Comparison of ENCODE assay signal across 10 mouse cellular contexts in the genomic region with DNA sequence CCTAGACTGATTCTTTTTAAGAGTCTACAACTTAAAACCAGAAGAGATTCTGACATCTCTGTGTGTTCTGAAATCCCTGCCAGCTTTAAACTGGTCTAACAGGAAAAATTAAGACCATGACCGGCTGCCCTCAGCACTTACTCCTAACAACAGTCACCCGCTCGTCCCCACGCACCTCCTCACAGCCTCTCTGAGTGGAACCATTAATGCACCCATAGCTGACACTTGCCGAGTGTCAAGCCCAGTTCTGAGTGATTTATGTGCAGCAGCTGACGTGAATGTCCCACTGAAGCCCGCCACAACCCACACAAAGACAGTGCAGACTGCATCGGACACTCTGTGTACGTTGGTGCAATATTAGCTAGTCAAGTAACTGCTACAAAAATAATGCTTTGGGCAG.
DNase-seq lines count a peak whose midpoint lies in the region; ATAC-seq and TF ChIP-seq lines count a peak whose summit lies in the region.
"Had no signal": no experiment of that assay in that cellular context is flagged by ENCODE, and none has a peak within 500 bp of the region (broad histone marks: within the 10 kb centered on the region; RNA-seq: fewer than 3 reads in every experiment).

No protein-coding gene starts in this region.

- no peaks in the 10 kb centered on the region for H3K9me3 ChIP-seq in heart, embryonic 10.5 days
- no peaks in the 10 kb centered on the region for H3K9me3 ChIP-seq in heart, embryonic 11.5 days (replicated peaks; ENCODE audit: control insufficient read depth, low read length)
- no peaks in the 10 kb centered on the region for H3K9me3 ChIP-seq in lung, postnatal 0 days (ENCODE audit: low read length)
- no peaks in the 10 kb centered on the region for H3K9me3 ChIP-seq in limb, embryonic 11.5 days (ENCODE audit: control insufficient read depth, low read length)
- H3K9me3 ChIP-seq in stomach, postnatal 0 days (ENCODE audit: control insufficient read depth, low read length): no peaks in the 10 kb centered on the region

- no peak for TF ChIP-seq CTCF in lung, postnatal 0 days (IDR thresholded peaks at IDR 0.05)
- no peak for TF ChIP-seq CTCF in stomach, postnatal 0 days (IDR thresholded peaks at IDR 0.05; ENCODE audit: low read depth)

- H3K4me3 ChIP-seq in heart, embryonic 10.5 days: no peak overlapping the region
- H3K4me3 ChIP-seq in heart, embryonic 11.5 days (ENCODE audit: low read depth, low read length): no peak overlapping the region
- no peak overlapping the region for H3K4me3 ChIP-seq in lung, postnatal 0 days (ENCODE audit: low read depth, low read length)
- no peak overlapping the region for H3K4me3 ChIP-seq in limb, embryonic 11.5 days (ENCODE audit: low read depth, low read length)
- peak overlapping the region; percentile 6; the same call in 1 of the 2 replicates for H3K4me3 ChIP-seq in stomach, postnatal 0 days (ENCODE audit: low read depth, low read length)

- H3K4me1 ChIP-seq in heart, embryonic 10.5 days: peaks cover 71% of the 10 kb centered on the region
- H3K4me1 ChIP-seq in heart, embryonic 11.5 days (ENCODE audit: control insufficient read depth, insufficient read depth, low read length): peaks cover 61% of the 10 kb centered on the region
- peaks cover 40% of the 10 kb centered on the region; the same call in 1 of the 2 replicates for H3K4me1 ChIP-seq in lung, postnatal 0 days (ENCODE audit: insufficient read depth, low read depth, low read length)
- peaks cover 44% of the 10 kb centered on the region for H3K4me1 ChIP-seq in limb, embryonic 11.5 days (ENCODE audit: control insufficient read depth, insufficient read depth, low read length)
- peaks cover 8% of the 10 kb centered on the region for H3K4me1 ChIP-seq in stomach, postnatal 0 days (replicated peaks; ENCODE audit: control insufficient read depth, insufficient read depth)

- H3K36me3 ChIP-seq in heart, embryonic 10.5 days: peaks cover 13% of the 10 kb centered on the region; the same call in 1 of the 2 replicates
- H3K36me3 ChIP-seq in heart, embryonic 11.5 days (ENCODE audit: control insufficient read depth, insufficient read depth, low read length): peaks cover 2% of the 10 kb centered on the region; the same call in 1 of the 2 replicates
- no peaks in the 10 kb centered on the region for H3K36me3 ChIP-seq in lung, postnatal 0 days (ENCODE audit: insufficient read depth, low read length)
- no peaks in the 10 kb centered on the region for H3K36me3 ChIP-seq in limb, embryonic 11.5 days (ENCODE audit: control insufficient read depth, insufficient read depth, low read length)
- no peaks in the 10 kb centered on the region for H3K36me3 ChIP-seq in stomach, postnatal 0 days (ENCODE audit: control insufficient read depth, insufficient read depth, low read length)

- no peaks in the 10 kb centered on the region for H3K27me3 ChIP-seq in heart, embryonic 10.5 days (ENCODE audit: insufficient read depth, poor library complexity, severe bottlenecking)
- no peaks in the 10 kb centered on the region for H3K27me3 ChIP-seq in heart, embryonic 11.5 days (ENCODE audit: control insufficient read depth, insufficient read depth, low read length)
- H3K27me3 ChIP-seq in lung, postnatal 0 days (replicated peaks; ENCODE audit: insufficient read depth, low read length): no peaks in the 10 kb centered on the region
- H3K27me3 ChIP-seq in limb, embryonic 11.5 days (ENCODE audit: control insufficient read depth, insufficient read depth, low read length): no peaks in the 10 kb centered on the region
- no peaks in the 10 kb centered on the region for H3K27me3 ChIP-seq in stomach, postnatal 0 days (ENCODE audit: control insufficient read depth, insufficient read depth, low read length)

- ATAC-seq in heart, embryonic 11.5 days (replicated peaks; ENCODE audit: insufficient number of reproducible peaks, low FRiP score, low TSS enrichment): no peak
- ATAC-seq in lung, postnatal 0 days: peak; percentile 18; the same call in 1 of the 2 replicates
- ATAC-seq in limb, embryonic 11.5 days (ENCODE audit: insufficient number of reproducible peaks, low FRiP score, low TSS enrichment, low read depth): no peak
- no peak for ATAC-seq in stomach, postnatal 0 days (ENCODE audit: low FRiP score, low TSS enrichment)

- peak overlapping the region; percentile 66 for H3K27ac ChIP-seq in heart, embryonic 10.5 days
- no peak overlapping the region; the same call in 1 of the 2 replicates for H3K27ac ChIP-seq in heart, embryonic 11.5 days (ENCODE audit: low read depth, low read length)
- peak overlapping the region; percentile 64 for H3K27ac ChIP-seq in lung, postnatal 0 days (ENCODE audit: low read length)
- no peak overlapping the region for H3K27ac ChIP-seq in limb, embryonic 11.5 days (replicated peaks; ENCODE audit: low read depth, low read length)
- H3K27ac ChIP-seq in stomach, postnatal 0 days (replicated peaks): peak overlapping the region; percentile 73

- no peak overlapping the region for H3K4me2 ChIP-seq in heart, embryonic 11.5 days
- peak overlapping the region; percentile 35; the same call in 1 of the 2 replicates for H3K4me2 ChIP-seq in lung, postnatal 0 days (replicated peaks; ENCODE audit: low read depth, low read length)
- no peak overlapping the region for H3K4me2 ChIP-seq in limb, embryonic 11.5 days (ENCODE audit: low read depth, severe bottlenecking)
- peak overlapping the region; percentile 34 for H3K4me2 ChIP-seq in stomach, postnatal 0 days (replicated peaks; ENCODE audit: low read depth)

- H3K9ac ChIP-seq in heart, embryonic 11.5 days (ENCODE audit: low read depth, low read length): no peak overlapping the region
- H3K9ac ChIP-seq in lung, postnatal 0 days (replicated peaks; ENCODE audit: low read depth): no peak overlapping the region
- no peak overlapping the region for H3K9ac ChIP-seq in limb, embryonic 11.5 days (ENCODE audit: low read length)
- no peak overlapping the region for H3K9ac ChIP-seq in stomach, postnatal 0 days (ENCODE audit: low read length)

- DNase-seq in heart, embryonic 10.5 days (ENCODE audit: low spot score): no peak
- peak; percentile 63 for DNase-seq in lung, postnatal 0 days (ENCODE audit: low spot score)
- DNase-seq in lung, postnatal 25 days (ENCODE audit: low spot score): no peak
- peak; percentile 61 for DNase-seq in limb, embryonic 11.5 days (ENCODE audit: low spot score)
- DNase-seq in stomach, postnatal 0 days (ENCODE audit: low spot score): no peak
- DNase-seq in yolk sac, embryonic 10.5 days (ENCODE audit: low spot score): no peak
- DNase-seq: cerebellum, adult 18-20 months; left cerebral cortex, postnatal 4 days; thymus, postnatal 14 days had no signal

- WGBS in heart, embryonic 10.5 days: 66% methylated on average over 9 of the region's 9 CpGs
- 48% methylated on average over 9 of the region's 9 CpGs for WGBS in heart, embryonic 11.5 days (ENCODE audit: insufficient replicate concordance)
- WGBS in lung, postnatal 0 days: 27% methylated on average over 9 of the region's 9 CpGs
- WGBS in limb, embryonic 11.5 days: 21% methylated on average over 9 of the region's 9 CpGs
- WGBS in stomach, postnatal 0 days: 42% methylated on average over 9 of the region's 9 CpGs

- no peak for TF ChIP-seq EP300 in lung, postnatal 0 days (IDR thresholded peaks at IDR 0.05)
- no peak for TF ChIP-seq EP300 in stomach, postnatal 0 days (optimal IDR thresholded peaks at IDR 0.05)

Comparison
In these comparisons a context has a peak if more than half of its experiments do, and no peak if none do; other contexts are left out.
1. DNase-seq: peak in lung, postnatal 0 days (single experiment) and limb, embryonic 11.5 days (single experiment); none in heart, embryonic 10.5 days (single experiment), lung, postnatal 25 days (single experiment), stomach, postnatal 0 days (single experiment) and yolk sac, embryonic 10.5 days (single experiment).
2. H3K27ac ChIP-seq: peak in heart, embryonic 10.5 days (single experiment), lung, postnatal 0 days (single experiment) and stomach, postnatal 0 days (single experiment); none in heart, embryonic 11.5 days (single experiment) and limb, embryonic 11.5 days (single experiment).
3. H3K4me2 ChIP-seq: peak in lung, postnatal 0 days (single experiment) and stomach, postnatal 0 days (single experiment); none in heart, embryonic 11.5 days (single experiment) and limb, embryonic 11.5 days (single experiment).